Mouse (Mus musculus) spleen, adult 2 months (tissue): ENCODE data around the gene Trappc2l.

ENCODE experiments used
- CTCF ChIP-seq: fragments of 200-500 bp; IDR thresholded peaks from 2 replicates; pipeline ENCODE4 v1.5.1; 2011; ENCODE audit warnings: mild to moderate bottlenecking, inconsistent platforms; ENCODE audit not compliant: insufficient read depth, insufficient read length, insufficient replicate concordance; ENCODE audit errors: extremely low read depth
- POLR2A ChIP-seq: fragments of 200-500 bp; IDR thresholded peaks from 2 replicates; pipeline ENCODE4 v1.6.1; 2011; ENCODE audit warnings: low read depth, low read length, inconsistent platforms

DNA sequence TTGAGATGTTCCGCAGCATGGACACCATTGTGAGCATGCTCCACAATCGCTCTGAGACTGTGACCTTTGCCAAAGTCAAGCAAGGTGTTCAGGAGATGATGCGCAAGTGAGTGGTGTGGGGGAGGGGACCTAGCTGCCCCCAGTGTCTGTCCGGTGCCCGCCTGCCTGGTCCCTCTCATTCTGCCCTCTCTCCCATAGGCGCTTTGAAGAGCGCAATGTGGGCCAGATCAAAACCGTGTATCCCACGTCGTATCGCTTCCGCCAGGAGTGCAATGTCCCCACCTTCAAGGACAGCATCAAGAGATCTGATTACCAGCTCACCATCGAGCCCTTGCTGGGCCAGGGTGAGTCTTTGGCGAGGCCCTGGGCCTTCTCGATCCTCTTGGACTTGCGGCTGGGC is 41.4 kb upstream of the Trappc2l start:
- TF ChIP-seq POLR2A (no peak), CTCF (no peak)
